Mouse (Mus musculus): ENCODE results near the gene Btrc. TPM values are rescaled to one million over a fixed set of nuclear protein-coding genes. Genes with fewer than 3 reads are reported as not detected.

The Btrc gene
- polyA plus RNA-seq, 1 experiment, result 5.9 TPM

DNA sequence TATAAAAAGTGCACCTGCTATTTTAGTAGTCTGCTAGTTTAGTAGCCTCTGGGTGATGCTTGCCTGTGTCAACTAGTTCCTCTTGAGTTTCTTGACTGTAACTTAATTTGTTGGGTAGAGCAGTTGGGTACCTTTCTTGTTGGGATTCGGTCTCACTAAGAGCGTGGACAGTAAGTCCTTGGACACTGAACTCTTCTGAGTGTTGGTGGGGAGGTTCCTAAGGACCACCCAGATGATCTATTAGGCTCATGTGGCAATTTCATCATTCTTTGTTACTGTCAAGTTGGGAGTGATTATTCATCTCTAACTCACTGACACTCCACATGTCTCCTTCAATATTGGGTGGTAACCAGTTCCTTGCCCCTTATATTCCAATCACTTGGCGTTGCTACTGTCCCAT is 90.9 kb downstream of the Btrc start:
- no peak for TF ChIP-seq GATA1 (IDR thresholded peaks at IDR 0.05; ENCODE audit: low read length)

DNA sequence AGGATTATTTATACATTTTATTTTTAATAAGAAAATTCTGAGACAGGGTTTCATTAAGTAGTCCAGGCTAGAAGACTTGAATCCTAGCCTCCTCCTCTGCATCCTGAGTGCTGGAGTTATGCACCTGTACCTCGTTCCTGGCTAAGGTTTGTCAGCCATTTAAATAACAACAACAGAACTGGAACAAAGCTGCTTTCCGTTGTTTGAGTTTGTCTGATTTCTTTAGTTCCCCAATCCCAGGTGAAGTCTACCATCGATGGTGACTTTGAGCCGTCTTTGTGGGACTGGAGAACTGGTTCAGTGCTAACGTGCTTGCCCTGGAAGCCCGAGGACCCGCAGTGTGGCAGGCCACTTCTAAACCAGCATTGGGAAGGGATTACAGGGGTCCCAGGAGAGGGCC is 93.4 kb downstream of the Btrc start:
- TF ChIP-seq GATA1 (IDR thresholded peaks at IDR 0.05; ENCODE audit: low read length), result no peak

DNA sequence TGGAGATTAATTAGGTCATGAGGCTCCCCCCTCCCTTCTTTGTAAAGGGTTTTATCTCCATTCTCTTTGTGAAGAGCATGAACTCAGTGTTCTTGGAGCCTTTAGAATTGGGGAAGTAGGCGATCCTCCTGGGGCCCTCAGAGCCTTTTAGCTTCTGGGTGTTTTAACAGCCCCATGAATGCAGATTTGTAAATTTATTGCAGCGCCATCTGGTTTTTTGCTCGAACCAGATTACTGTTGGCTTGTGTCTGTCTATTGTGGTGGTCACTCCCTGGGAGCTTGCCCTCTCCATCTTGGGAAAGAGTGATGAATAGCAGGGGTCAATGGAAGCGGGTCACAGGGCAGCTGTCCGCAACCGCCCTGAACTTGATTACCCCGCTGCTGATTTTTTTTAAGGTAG is 95.2 kb downstream of the Btrc start:
- no peak for TF ChIP-seq GATA1 (IDR thresholded peaks at IDR 0.05; ENCODE audit: low read length)

GRCm38 (mm10) chr19:45459931-45460665 is 96.6 kb downstream of the Btrc start:
- no peak for TF ChIP-seq GATA1 (IDR thresholded peaks at IDR 0.05; ENCODE audit: low read length)

DNA sequence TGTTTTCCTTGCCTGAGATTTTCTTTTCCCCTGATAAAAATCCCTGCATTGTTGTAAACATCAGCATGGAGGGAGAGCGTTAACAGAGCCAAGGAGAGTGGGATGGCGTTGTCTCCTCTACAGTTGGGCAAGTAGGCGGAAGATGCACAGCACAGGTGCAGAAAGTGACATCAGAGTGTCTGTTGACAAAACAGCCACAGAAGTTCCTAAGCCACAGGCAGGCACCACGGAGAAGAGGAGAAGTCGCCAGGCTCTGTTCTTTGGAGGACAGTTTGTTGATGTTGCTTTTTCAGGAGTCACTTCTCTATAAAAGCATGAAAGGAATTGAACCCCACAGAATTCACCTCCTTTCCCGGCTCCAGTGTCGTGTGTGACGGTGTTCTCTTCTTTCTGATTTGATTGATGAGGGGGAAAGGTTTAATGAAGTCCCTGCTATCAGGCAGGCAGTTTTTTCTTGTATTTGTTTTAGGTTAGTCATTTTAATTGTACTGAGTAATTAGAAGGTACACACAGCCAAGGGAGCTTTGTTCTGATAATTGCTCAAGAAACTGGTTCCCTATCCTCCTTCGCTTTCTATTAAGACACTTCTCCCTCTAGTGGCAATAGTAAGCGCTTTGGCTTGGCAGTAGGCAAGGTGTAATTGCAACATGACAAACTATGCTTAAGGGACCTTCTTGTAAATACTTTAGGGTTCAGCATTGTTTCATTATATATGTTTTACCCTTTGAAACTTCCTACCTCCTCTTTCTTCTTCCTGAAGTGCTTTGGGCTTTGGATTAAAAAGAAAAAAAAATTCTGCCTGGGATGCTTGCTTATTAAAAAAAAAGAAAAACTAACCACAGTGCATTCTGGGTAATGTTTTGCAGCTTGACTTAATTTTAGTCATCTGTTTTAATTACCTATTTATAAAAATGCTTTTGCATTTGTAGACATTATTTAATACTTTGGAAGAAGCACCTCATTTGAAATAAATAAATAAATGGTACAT is 97.5 kb downstream of the Btrc start:
- TF ChIP-seq GATA1 (IDR thresholded peaks at IDR 0.05; ENCODE audit: low read length), result no peak

- no peak for TF ChIP-seq GATA1 (IDR thresholded peaks at IDR 0.05; ENCODE audit: low read length)
These were observed 106.2 kb downstream of the Btrc start for GRCm38 (mm10) chr19:45469760-45470159.

GRCm38 (mm10) chr19:45472691-45473520 is 109.4 kb downstream of the Btrc start:
- no peak for TF ChIP-seq GATA1 (IDR thresholded peaks at IDR 0.05; ENCODE audit: low read length)

GRCm38 (mm10) chr19:45474686-45475085 is 111.2 kb downstream of the Btrc start:
- TF ChIP-seq GATA1 (IDR thresholded peaks at IDR 0.05; ENCODE audit: low read length), result no peak

GRCm38 (mm10) chr19:45475928-45476553 is 112.5 kb downstream of the Btrc start:
- no peak for TF ChIP-seq GATA1 (IDR thresholded peaks at IDR 0.05; ENCODE audit: low read length)

- no peak for TF ChIP-seq GATA1 (IDR thresholded peaks at IDR 0.05; ENCODE audit: low read length)
These were observed 116.0 kb downstream of the Btrc start for GRCm38 (mm10) chr19:45479548-45479947.

- no peak for TF ChIP-seq GATA1 (IDR thresholded peaks at IDR 0.05; ENCODE audit: low read length)
These were observed 117.0 kb downstream of the Btrc start for GRCm38 (mm10) chr19:45480490-45480889.

GRCm38 (mm10) chr19:45480951-45481350 is 117.4 kb downstream of the Btrc start:
- no peak for TF ChIP-seq GATA1 (IDR thresholded peaks at IDR 0.05; ENCODE audit: low read length)

DNA sequence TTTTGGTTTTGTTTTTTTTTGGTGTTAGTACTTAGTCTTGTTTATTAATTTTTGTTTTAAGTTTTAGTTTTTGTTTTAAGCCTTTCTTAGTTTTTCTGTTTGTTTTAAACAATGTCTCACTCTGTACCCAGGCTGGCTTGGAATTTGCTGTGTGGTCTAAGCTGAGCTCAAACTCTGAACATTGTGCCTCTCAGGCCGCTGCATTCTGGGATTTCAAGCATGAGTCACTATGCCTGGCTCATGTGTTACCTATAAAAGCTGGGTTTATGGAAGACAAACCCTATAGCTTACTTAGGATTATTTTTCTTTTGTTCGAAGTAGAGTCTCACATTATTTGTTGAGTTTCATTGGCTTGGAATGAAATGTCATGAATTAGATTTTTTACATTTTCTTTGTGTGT is 119.9 kb downstream of the Btrc start:
- TF ChIP-seq GATA1 (IDR thresholded peaks at IDR 0.05; ENCODE audit: low read length), result no peak

GRCm38 (mm10) chr19:45486206-45486991 is 122.9 kb downstream of the Btrc start:
- no peak for TF ChIP-seq GATA1 (IDR thresholded peaks at IDR 0.05; ENCODE audit: low read length)

Data from G1E-ER4 (cell line).